Mouse (Mus musculus) olfactory bulb, adult 2 months (tissue): Measurements from ENCODE around the gene Gm17617.

Experiments
- CTCF ChIP-seq: fragments of 200-500 bp; IDR thresholded peaks from 2 replicates; pipeline ENCODE4 v1.5.1; 2012; ENCODE audit warnings: low read depth, mild to moderate bottlenecking, low read length, moderate library complexity; ENCODE audit not compliant: insufficient read depth
- POLR2A ChIP-seq: fragments of 200-500 bp; IDR thresholded peaks from 2 replicates; pipeline ENCODE4 v1.6.1; 2012; ENCODE audit warnings: mild to moderate bottlenecking, low read depth, low read length, moderate library complexity; ENCODE audit not compliant: insufficient read depth

DNA sequence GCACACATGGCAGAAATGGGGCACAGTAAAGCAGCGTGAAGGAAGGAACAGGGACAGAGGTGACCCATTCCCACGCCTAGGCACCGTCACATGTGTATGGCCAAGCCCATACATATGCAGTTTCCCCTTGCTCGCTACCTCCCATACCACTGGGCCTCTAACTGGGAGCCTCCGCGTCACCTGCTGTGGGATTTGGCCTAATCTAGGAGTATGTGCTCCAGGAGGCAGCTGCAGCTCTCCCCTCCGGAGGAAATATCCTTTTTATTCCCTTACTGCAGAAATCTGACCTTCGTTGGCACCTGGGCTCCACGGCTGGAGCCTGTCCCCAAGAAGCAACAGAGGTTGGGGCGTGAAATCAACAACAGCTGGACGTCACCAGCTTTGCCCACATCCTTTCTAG lies 41.0 kb upstream of the Gm17617 start:
- TF ChIP-seq CTCF (no peak), POLR2A (no peak)
